Mouse (Mus musculus) liver, adult (tissue): ENCODE data around the gene Gm5142.

Experiments
- GATA4 ChIP-seq: IDR thresholded peaks from 2 replicates; pipeline ENCODE4 v1.6.1; 2014; ENCODE audit warnings: mild to moderate bottlenecking, low read length; ENCODE audit not compliant: insufficient replicate concordance

Gene Gm5142

GRCm38 (mm10) chr14:59114281-59114680 lies 64.3 kb downstream of the Gm5142 start:
- no peak for TF ChIP-seq GATA4
